Mouse (Mus musculus) intestine, embryonic 16.5 days (tissue): ENCODE measurements around the gene Commd1. TPM values are rescaled to one million over a fixed set of nuclear protein-coding genes. Genes with fewer than 3 reads are reported as not detected.

ENCODE experiments used
- ATAC-seq: fragments of 200-750 bp; cut with Nextera tagmentation; 2 replicates; pipeline ENCODE4 v1.8.0; 2017; ENCODE audit warnings: moderate TSS enrichment, moderate library complexity
- H3K27ac ChIP-seq: fragments of 300-500 bp; sonication (generic); 2 replicates; pipeline ENCODE4 v1.5.1; 2014; ENCODE audit warnings: mild to moderate bottlenecking, low read length
- H3K27me3 ChIP-seq: fragments of 300-500 bp; sonication (generic); replicated peaks from 2 replicates; pipeline ENCODE4 v1.6.1; 2014; ENCODE audit warnings: low read length, control low read depth, mixed read lengths; ENCODE audit not compliant: control insufficient read depth, insufficient read depth
- H3K36me3 ChIP-seq: fragments of 300-500 bp; sonication (generic); 2 replicates; pipeline ENCODE4 v1.6.1; 2014; ENCODE audit warnings: low read length, control low read depth; ENCODE audit not compliant: control insufficient read depth, insufficient read depth
- H3K4me1 ChIP-seq: fragments of 300-500 bp; sonication (generic); 2 replicates; pipeline ENCODE4 v1.6.1; 2014; ENCODE audit warnings: low read length, control low read depth, mixed read lengths; ENCODE audit not compliant: control insufficient read depth, insufficient read depth
- H3K4me2 ChIP-seq: fragments of 300-500 bp; sonication (generic); 2 replicates; pipeline ENCODE4 v1.6.1; 2014; ENCODE audit warnings: low read depth, low read length, control low read depth
- H3K4me3 ChIP-seq: fragments of 300-500 bp; sonication (generic); 2 replicates; pipeline ENCODE4 v1.5.1; 2014; ENCODE audit warnings: mild to moderate bottlenecking, low read length
- H3K9ac ChIP-seq: fragments of 300-500 bp; sonication (generic); 2 replicates; pipeline ENCODE4 v1.6.1; 2014; ENCODE audit warnings: low read depth, low read length
- H3K9me3 ChIP-seq: fragments of 300-500 bp; sonication (generic); 2 replicates; pipeline ENCODE4 v1.6.1; 2016; ENCODE audit warnings: low read length, control low read depth; ENCODE audit not compliant: control insufficient read depth
- WGBS: fragments of 180-500 bp; shearing (Covaris S2); extraction: QIAGEN DNeasy Blood & Tissue Kit; methylation state at CpG from one replicate; pipeline ENCODE4 v1.1.7; 2014; 5-methylcytosine and 5-hydroxymethylcytosine counted together
- polyA plus RNA-seq: library from polyadenylated mRNA; unstranded; fragments of >200 nt; fragmentation: Nextera tagmentation; extraction: Ambion mirVana; gene quantifications from 2 replicates; pipeline ENCODE4 v1.2.1, GENCODE M21; 2015

The Commd1 gene
- polyA plus RNA-seq, 1 experiment from 2014 or later, result 339 TPM

DNA sequence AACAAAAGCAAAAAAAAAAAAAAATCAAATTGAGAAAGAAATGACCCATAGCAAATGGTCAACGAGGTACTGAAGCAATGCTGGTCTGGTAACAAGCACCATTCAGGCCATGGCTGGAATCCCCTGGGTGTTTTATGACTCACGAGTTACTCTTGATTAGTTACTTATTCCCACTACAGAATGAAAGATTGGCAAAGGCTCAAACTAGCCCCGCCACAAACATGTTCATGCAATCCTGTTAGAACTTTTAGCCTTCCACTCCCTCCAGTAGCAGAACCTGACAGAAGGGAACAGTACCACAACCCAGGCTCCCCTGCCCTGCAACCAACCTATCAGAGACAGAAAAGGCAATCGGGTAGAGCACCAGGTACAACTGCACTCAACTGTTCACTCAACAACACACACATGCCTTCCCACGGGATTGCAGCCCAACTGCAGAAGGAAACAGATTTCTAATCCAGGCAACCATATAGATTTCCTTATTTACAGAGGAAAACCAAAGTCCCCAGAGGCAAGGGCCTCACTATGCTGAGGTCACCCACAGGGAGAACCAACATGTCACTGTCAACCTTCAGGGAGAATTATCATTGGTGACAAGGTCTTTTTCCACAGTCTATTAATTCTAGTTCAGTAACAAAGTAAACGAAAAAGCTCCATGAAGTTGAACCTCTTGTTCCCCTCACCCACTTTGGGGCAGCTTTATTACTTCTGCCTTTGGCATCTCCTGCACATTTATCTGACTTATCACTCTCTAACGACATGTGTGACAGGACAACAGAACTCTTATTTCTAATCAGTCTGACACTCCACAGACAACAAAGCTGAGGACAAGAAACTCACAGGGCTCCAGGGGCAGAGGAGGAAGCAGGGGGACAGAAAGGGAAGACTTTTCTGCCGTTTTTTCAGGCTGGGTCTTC lies 134.2 kb downstream of the Commd1 start:
- peak overlapping the region; percentile 10; the same call in 1 of the 2 replicates for H3K4me2 ChIP-seq

DNA sequence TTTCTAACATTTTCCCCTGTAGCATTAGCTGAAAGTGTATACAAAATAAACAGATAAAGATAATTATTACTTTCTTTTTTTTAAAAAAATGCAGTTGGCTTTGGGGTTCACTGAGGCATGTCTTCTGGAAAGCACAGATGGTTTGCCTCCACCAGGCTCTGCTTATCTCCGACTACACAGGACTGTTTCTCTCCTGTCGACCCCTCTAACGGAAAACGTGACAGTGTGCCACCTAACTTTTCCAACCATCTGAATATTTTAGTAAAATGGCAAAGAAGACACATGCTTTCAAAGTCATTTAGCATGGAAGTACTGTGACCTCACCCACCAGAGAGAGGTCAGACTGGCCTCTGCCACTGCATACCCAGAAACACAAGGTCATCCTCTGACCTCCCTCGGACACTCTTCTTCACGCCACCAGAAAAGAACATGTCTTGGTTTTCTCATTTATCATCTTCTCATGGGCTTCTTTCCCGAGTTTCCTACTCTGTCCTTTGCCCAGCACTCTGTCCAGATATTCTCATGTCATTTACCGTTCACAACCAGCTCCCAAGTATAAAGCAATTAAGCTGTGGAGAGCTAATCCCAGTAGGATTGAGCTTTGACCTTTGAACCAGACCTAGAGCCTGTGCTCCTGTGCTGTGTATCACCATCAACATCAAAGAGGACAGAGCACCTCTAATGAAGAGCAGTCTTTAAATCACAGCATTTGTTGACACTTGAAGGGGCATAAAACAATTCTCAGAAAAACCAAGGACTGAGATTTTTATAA lies 135.0 kb downstream of the Commd1 start:
- peak overlapping the region; percentile 68 for H3K27ac ChIP-seq
- peaks cover 68% of the 10 kb centered on the region for H3K4me1 ChIP-seq
- peak overlapping the region; percentile 14; the same call in 1 of the 2 replicates for H3K4me2 ChIP-seq
- ATAC-seq, result peak; percentile 51; the same call in 1 of the 2 replicates
- H3K9me3 ChIP-seq, result no peaks in the 10 kb centered on the region
- H3K27me3 ChIP-seq, result no peaks in the 10 kb centered on the region
- no peak overlapping the region for H3K9ac ChIP-seq
- no peak overlapping the region for H3K4me3 ChIP-seq
- 55% methylated on average over 8 of the region's 8 CpGs for WGBS
- no peaks in the 10 kb centered on the region for H3K36me3 ChIP-seq

More for the DNA sequence above, 134.2 kb downstream of the Commd1 start:
- H3K4me3 ChIP-seq, result no peak overlapping the region
- H3K27me3 ChIP-seq, result no peaks in the 10 kb centered on the region
- 36% methylated on average over 8 of the region's 8 CpGs for WGBS
- H3K4me1 ChIP-seq, result peaks cover 61% of the 10 kb centered on the region
- H3K27ac ChIP-seq, result peak overlapping the region; percentile 68
- peak; percentile 41 for ATAC-seq
- no peaks in the 10 kb centered on the region for H3K9me3 ChIP-seq
- no peaks in the 10 kb centered on the region for H3K36me3 ChIP-seq
- H3K9ac ChIP-seq, result no peak overlapping the region

Other genes starting within 250 kb of the Commd1 start
- gene B3gnt2, start 121.4 kb downstream of the Commd1 start, polyA plus RNA-seq, result 11.8 and 11.9 TPM in 2 replicates
- 1.8 and 2.2 TPM in 2 replicates for gene Zrsr1, start 10.4 kb downstream of the Commd1 start, polyA plus RNA-seq
- 11.2 and 12.0 TPM in 2 replicates for gene Gm28048, start 292 bp downstream of the Commd1 start, polyA plus RNA-seq
- 214 and 241 TPM in 2 replicates for gene Cct4, start 8.1 kb upstream of the Commd1 start, polyA plus RNA-seq
- gene Fam161a, start 25.1 kb upstream of the Commd1 start, polyA plus RNA-seq, result 1.5 and 2.7 TPM in 2 replicates